In the genomic region with DNA sequence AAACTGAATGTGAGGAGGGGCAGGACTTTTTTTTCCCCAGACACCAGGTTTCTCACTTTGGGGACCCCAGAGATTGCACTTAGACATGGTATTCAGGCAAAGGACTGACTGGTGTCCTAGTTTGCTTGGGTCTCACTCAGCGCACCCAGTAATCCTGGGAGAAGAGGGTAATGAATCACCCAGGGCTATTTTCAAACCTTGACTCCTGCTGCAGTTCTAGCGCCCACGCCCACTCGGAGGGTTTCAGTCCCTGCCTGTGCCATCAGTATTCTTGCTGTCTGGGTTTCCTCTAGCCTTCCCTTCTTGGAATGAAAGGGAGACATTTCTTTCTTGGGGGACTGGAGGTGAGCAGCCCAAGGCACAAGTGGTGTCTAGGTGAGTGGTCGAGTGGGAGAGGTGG, we compare ENCODE assay signal across 8 mouse cellular contexts. TPM values are rescaled to one million over a fixed set of nuclear protein-coding genes. Genes with fewer than 3 reads are reported as not detected.
DNase-seq lines count a peak whose midpoint lies in the region; ATAC-seq and TF ChIP-seq lines count a peak whose summit lies in the region.

No protein-coding gene starts in this region.

- peaks cover 48% of the 10 kb centered on the region; the same call in 1 of the 2 replicates for H3K27me3 ChIP-seq in heart, embryonic 10.5 days (ENCODE audit: insufficient read depth, poor library complexity, severe bottlenecking)
- H3K27me3 ChIP-seq in liver, adult 2 months (ENCODE audit: control insufficient read depth, insufficient read depth, low read length) = no peaks in the 10 kb centered on the region
- H3K27me3 ChIP-seq in liver, embryonic 11.5 days (replicated peaks; ENCODE audit: control insufficient read depth, insufficient read depth, low read length) = peaks cover 35% of the 10 kb centered on the region

- no peaks in the 10 kb centered on the region; the same call in 1 of the 2 replicates for H3K79me2 ChIP-seq in liver, adult 2 months (ENCODE audit: control insufficient read depth, insufficient read depth, low read length)

- no peaks in the 10 kb centered on the region for H3K36me3 ChIP-seq in heart, embryonic 10.5 days
- no peaks in the 10 kb centered on the region for H3K36me3 ChIP-seq in liver, adult 2 months (ENCODE audit: control insufficient read depth, insufficient read depth, low read length)
- no peaks in the 10 kb centered on the region for H3K36me3 ChIP-seq in liver, embryonic 11.5 days (ENCODE audit: control insufficient read depth, insufficient read depth, low read length)

- no peak for TF ChIP-seq CTCF in liver, adult 2 months (IDR thresholded peaks at IDR 0.05; ENCODE audit: low read depth, low read length)

- 61% methylated on average over 5 of the region's 5 CpGs for WGBS in heart, embryonic 10.5 days
- 75% methylated on average over 5 of the region's 5 CpGs for WGBS in liver, adult 2 months
- 65% methylated on average over 5 of the region's 5 CpGs for WGBS in liver, embryonic 11.5 days

- H3K27ac ChIP-seq in heart, embryonic 10.5 days = no peak overlapping the region
- peak overlapping the region; percentile 73 for H3K27ac ChIP-seq in liver, adult 2 months (replicated peaks; ENCODE audit: insufficient read depth, low read depth, low read length)
- peak overlapping the region; percentile 85 for H3K27ac ChIP-seq in brown adipose tissue, adult 24 weeks (replicated peaks; ENCODE audit: low read depth, low read length)
- no peak overlapping the region for H3K27ac ChIP-seq in liver, embryonic 11.5 days (ENCODE audit: low read depth, low read length)

- TF ChIP-seq POLR2A in liver, adult 2 months (IDR thresholded peaks at IDR 0.05; ENCODE audit: extremely low read depth, insufficient read depth, low read length) = no peak

- ATAC-seq in liver, embryonic 11.5 days (replicated peaks; ENCODE audit: low FRiP score) = no peak

- H3K4me3 ChIP-seq in heart, embryonic 10.5 days = peak overlapping the region; percentile 65
- H3K4me3 ChIP-seq in liver, adult 2 months (ENCODE audit: insufficient read depth, low read depth, low read length) = peak overlapping the region; percentile 48
- peak overlapping the region; percentile 93 for H3K4me3 ChIP-seq in brown adipose tissue, adult 24 weeks (ENCODE audit: insufficient read depth, low read depth, low read length)
- peak overlapping the region; percentile 51; the same call in 1 of the 2 replicates for H3K4me3 ChIP-seq in liver, embryonic 11.5 days (ENCODE audit: low read depth, low read length)

- H3K9me3 ChIP-seq in heart, embryonic 10.5 days = no peaks in the 10 kb centered on the region
- H3K9me3 ChIP-seq in liver, embryonic 11.5 days (ENCODE audit: control insufficient read depth, low read length) = no peaks in the 10 kb centered on the region

- peaks cover 20% of the 10 kb centered on the region; the same call in 1 of the 2 replicates for H3K4me1 ChIP-seq in heart, embryonic 10.5 days
- H3K4me1 ChIP-seq in liver, adult 2 months (ENCODE audit: control insufficient read depth, insufficient read depth, low read length) = no peaks in the 10 kb centered on the region
- peaks cover 5% of the 10 kb centered on the region; the same call in 1 of the 2 replicates for H3K4me1 ChIP-seq in brown adipose tissue, adult 24 weeks (ENCODE audit: control insufficient read depth, insufficient read depth, insufficient read length, low read length)
- peaks cover 6% of the 10 kb centered on the region for H3K4me1 ChIP-seq in liver, embryonic 11.5 days (replicated peaks; ENCODE audit: control insufficient read depth, insufficient read depth, low read length)

- DNase-seq in heart, embryonic 10.5 days (ENCODE audit: low spot score) = no peak
- DNase-seq in heart, adult 9 months (ENCODE audit: low spot score in 2 of 2) = no peak
- DNase-seq in liver, adult 2 months (ENCODE audit: extremely low read depth, low read depth, low spot score) = no peak
- DNase-seq in liver = no peak
- DNase-seq in liver, embryonic 11.5 days (ENCODE audit: low spot score) = no peak
- no peak for DNase-seq in thymus, postnatal 14 days
- DNase-seq in cerebellum, postnatal 25 days = no peak

- H3K4me2 ChIP-seq in liver, embryonic 11.5 days = peak overlapping the region; percentile 80; the same call in 1 of the 2 replicates

- peak overlapping the region; percentile 48 for H3K9ac ChIP-seq in liver, adult 2 months (ENCODE audit: low read depth, low read length)
- no peak overlapping the region for H3K9ac ChIP-seq in liver, embryonic 11.5 days (ENCODE audit: low read depth, low read length)

RNA-seq across cellular contexts. Expression of a gene that starts 40.7 kb away (rescaled TPM):
- polyA plus RNA-seq in heart, embryonic 10.5 days (2016; fragmentation: Nextera tagmentation; extraction: Ambion mirVana) = 19.7 and 23.1 TPM in 2 replicates
- 6.8 and 8.4 TPM in 2 replicates for total RNA-seq in liver, adult 2 months (2014; rRNA removed)
- 8.3 TPM in 2 replicates for polyA plus RNA-seq in liver, adult 2 months (2012; rRNA removed)
- polyA plus RNA-seq in brown adipose tissue, adult 24 weeks (2012; ENCODE audit: insufficient read depth, insufficient read length, missing spikeins) = 5.0 and 6.7 TPM in 2 replicates
- polyA plus RNA-seq in liver, embryonic 11.5 days (2014; fragmentation: Nextera tagmentation; extraction: Ambion mirVana) = 7.2 and 7.4 TPM in 2 replicates

Comparison
In these comparisons a context has a peak if more than half of its experiments do, and no peak if none do; other contexts are left out.
1. H3K27ac ChIP-seq: peak in liver, adult 2 months (single experiment) and brown adipose tissue, adult 24 weeks (single experiment); none in heart, embryonic 10.5 days (single experiment) and liver, embryonic 11.5 days (single experiment).
2. Peak in every context shown above with its lines, with median percentiles within 50 percentile points of each other: H3K4me3 ChIP-seq.